Mouse (Mus musculus) frontal cortex, postnatal 25 days (tissue): ENCODE data around the gene Pom121l12.

ENCODE experiments used
- DNase-seq, 2 experiments: peaks; one replicate each; pipeline ENCODE4 v3.0.0; 2022; ENCODE audit warnings: low spot score in 2 of 2

Pom121l12 gene

GRCm38 (mm10) chr11:14598976-14599375 is at the start of gene Pom121l12:
Pom121l12 (plus strand) TSS chr11:14599276.
- DNase-seq: no peak

GRCm38 (mm10) chr11:14611859-14612258 is 12.8 kb downstream of the Pom121l12 start:
- no peak for DNase-seq
